ENCODE assay signal across 20 mouse cellular contexts in genomic region chr11:85929651-85930050, GRCm38 (mm10). TPM values are rescaled to one million over a fixed set of nuclear protein-coding genes. Genes with fewer than 3 reads are reported as not detected.
A peak's percentile ranks its signal among the peaks of the same experiment; 100 is the strongest.
DNase-seq lines count a peak whose midpoint lies in the region.
"Had no signal": no experiment of that assay in that cellular context is flagged by ENCODE, and none has a peak within 500 bp of the region (broad histone marks: within the 10 kb centered on the region; RNA-seq: fewer than 3 reads in every experiment).

No protein-coding gene starts in this region.

- H3K36me3 ChIP-seq in limb, embryonic 10.5 days: no peaks in the 10 kb centered on the region
- H3K36me3 ChIP-seq: embryonic facial prominence, embryonic 10.5 days; embryonic facial prominence, embryonic 12.5 days; forebrain, embryonic 15.5 days had no signal

- WGBS in limb, embryonic 10.5 days: 88% methylated on average over 6 of the region's 6 CpGs

- no peaks in the 10 kb centered on the region for H3K9me3 ChIP-seq in limb, embryonic 10.5 days (replicated peaks)
- H3K9me3 ChIP-seq: embryonic facial prominence, embryonic 10.5 days; embryonic facial prominence, embryonic 12.5 days; forebrain, embryonic 13.5 days; forebrain, embryonic 15.5 days had no signal

- peak overlapping the region; percentile 54; the same call in 1 of the 2 replicates for H3K27ac ChIP-seq in limb, embryonic 10.5 days
- H3K27ac ChIP-seq: embryonic facial prominence, embryonic 10.5 days; embryonic facial prominence, embryonic 12.5 days; forebrain, embryonic 13.5 days; forebrain, embryonic 15.5 days had no signal

- H3K27me3 ChIP-seq in limb, embryonic 10.5 days (ENCODE audit: low read depth, poor library complexity, severe bottlenecking): peaks cover 4% of the 10 kb centered on the region; the same call in 1 of the 2 replicates

- DNase-seq in 416B (ENCODE audit: low read depth): peak; percentile 55
- peak; percentile 57 for DNase-seq in CD4-positive helper T cell, adult 2 months (ENCODE audit: low read depth, low spot score)
- no peak for DNase-seq in limb, embryonic 10.5 days (ENCODE audit: low spot score)
- peak; percentile 41 to 63 for DNase-seq in natural killer cell, adult 2 months (ENCODE audit: low spot score in 2 of 2)
- no peak for DNase-seq in layer of hippocampus, adult 9-10 months (ENCODE audit: low spot score)
- DNase-seq in layer of hippocampus, adult 11-12 months (ENCODE audit: low spot score): no peak
- DNase-seq in lung, postnatal 36 days: no peak
- DNase-seq: adrenal gland, adult 2 months; adrenal gland, postnatal 10 days; adrenal gland, postnatal 25 days; cerebellum, adult 11-12 months; cerebellum, adult 2 months; cerebellum, adult 9-10 months; cerebellum, postnatal 10 days; cerebellum, postnatal 25 days; forebrain, postnatal 0 days had no signal

- peaks cover 47% of the 10 kb centered on the region for H3K4me1 ChIP-seq in limb, embryonic 10.5 days

- H3K4me3 ChIP-seq in limb, embryonic 10.5 days: no peak overlapping the region
- H3K4me3 ChIP-seq: embryonic facial prominence, embryonic 10.5 days; embryonic facial prominence, embryonic 12.5 days; forebrain, embryonic 13.5 days; forebrain, embryonic 15.5 days had no signal

RNA-seq across cellular contexts. Expression of gene Tbx4, which starts 43.4 kb away (rescaled TPM):
- 23.5 and 49.0 TPM in 2 replicates for polyA plus RNA-seq in limb, embryonic 10.5 days (2016; fragmentation: Nextera tagmentation; extraction: Ambion mirVana)

Comparison
In these comparisons a context has a peak if more than half of its experiments do, and no peak if none do; other contexts are left out.
1. DNase-seq: peak in 416B (single experiment), CD4-positive helper T cell, adult 2 months (single experiment) and natural killer cell, adult 2 months (2 of 2); none in limb, embryonic 10.5 days (single experiment), layer of hippocampus, adult 9-10 months (single experiment), layer of hippocampus, adult 11-12 months (single experiment) and lung, postnatal 36 days (single experiment).